Mouse (Mus musculus) 3134 (cell line): ENCODE results near the gene Pdcd5.

Experiments used
- DNase-seq: peaks from one replicate; pipeline ENCODE4 v3.0.0-alpha.2; 2011; ENCODE audit warnings: low spot score; ENCODE audit not compliant: insufficient read length; ENCODE audit errors: extremely low read depth

Gene Pdcd5

GRCm38 (mm10) chr7:35648239-35649069 is 1.1 kb upstream of the Pdcd5 start:
- DNase-seq, result no peak

DNA sequence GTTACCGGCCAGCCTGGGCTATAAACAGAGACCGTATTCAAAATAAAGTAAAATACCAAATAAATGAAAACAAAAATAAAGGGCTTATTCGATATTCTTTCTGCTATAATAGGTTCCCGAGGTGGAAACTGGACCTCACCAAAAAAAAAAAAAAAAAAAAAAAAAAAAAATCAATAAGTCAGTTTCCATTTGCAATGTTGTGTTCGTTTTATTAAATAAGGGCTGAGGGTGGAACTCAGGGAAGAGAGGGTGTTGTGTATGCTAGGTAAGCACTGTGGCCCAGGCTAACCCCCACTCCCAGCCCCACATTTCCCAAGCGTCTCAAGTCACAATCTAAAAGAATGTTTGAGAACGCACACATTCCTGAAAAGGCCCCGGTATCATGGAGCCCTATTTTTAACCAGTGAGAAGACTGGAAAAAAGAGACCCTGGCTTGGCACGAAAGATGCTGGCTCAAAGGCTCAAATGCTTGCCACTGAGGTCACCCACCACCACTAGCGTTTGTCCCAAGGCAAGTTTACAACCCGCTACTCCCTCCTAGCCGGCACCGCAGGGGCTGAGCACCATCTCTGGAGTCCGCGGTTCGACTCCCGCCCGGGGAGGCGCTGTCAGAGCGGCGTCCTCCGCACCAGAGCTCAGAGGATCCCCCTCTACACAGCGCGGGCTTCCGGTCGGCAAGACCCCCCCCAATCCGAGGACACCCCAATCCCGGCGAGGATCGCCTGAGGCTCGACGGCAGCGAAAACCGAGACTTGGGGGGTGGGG is 822 bp downstream of the Pdcd5 start:
- DNase-seq, result peak; percentile 29

DNA sequence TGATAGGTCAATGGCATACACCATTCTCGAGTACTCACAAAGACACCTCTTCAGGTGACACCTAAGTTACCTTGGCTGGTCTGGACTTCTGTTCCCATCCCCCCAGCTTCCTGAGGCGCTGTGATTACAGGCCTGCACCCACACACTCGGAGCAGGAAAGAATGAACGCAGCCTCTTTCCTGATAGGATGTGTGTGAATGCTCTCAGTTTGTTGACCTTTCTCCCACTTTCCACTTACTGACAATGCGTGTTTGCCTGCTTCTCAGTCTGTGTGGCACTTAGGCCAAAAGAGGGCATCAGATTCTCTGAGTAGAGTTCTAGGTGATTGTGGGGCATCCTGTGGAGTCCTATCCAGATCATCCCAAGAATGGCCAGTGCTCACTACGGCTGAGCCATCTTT is 7.2 kb downstream of the Pdcd5 start:
- DNase-seq, result no peak

GRCm38 (mm10) chr7:35636874-35637273 is 10.4 kb downstream of the Pdcd5 start:
- no peak for DNase-seq

- DNase-seq, result no peak
Observed at GRCm38 (mm10) chr7:35636229-35636628, 11.1 kb downstream of the Pdcd5 start.

- no peak for DNase-seq
Observed at GRCm38 (mm10) chr7:35628496-35628895, 18.8 kb downstream of the Pdcd5 start.

DNA sequence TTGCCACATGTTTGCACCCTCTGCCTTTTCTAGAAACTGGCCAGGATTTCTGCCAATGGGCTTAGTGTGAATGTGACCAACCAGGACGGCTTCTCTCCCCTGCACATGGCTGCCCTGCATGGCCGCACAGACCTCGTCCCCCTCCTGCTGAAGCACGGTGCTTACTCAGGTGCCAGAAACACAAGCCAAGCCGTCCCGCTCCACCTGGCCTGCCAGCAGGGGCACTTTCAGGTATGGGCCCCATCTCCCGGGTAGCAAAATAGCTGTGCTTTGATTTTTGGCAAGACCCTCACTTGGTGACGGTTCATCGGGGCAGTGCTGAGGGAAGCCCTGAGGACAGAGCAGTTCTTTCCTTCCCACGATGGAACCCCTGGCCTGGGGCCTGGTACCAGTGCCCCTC is 19.9 kb downstream of the Pdcd5 start:
- DNase-seq, result no peak

GRCm38 (mm10) chr7:35626038-35626437 is 21.3 kb downstream of the Pdcd5 start:
- no peak for DNase-seq

DNA sequence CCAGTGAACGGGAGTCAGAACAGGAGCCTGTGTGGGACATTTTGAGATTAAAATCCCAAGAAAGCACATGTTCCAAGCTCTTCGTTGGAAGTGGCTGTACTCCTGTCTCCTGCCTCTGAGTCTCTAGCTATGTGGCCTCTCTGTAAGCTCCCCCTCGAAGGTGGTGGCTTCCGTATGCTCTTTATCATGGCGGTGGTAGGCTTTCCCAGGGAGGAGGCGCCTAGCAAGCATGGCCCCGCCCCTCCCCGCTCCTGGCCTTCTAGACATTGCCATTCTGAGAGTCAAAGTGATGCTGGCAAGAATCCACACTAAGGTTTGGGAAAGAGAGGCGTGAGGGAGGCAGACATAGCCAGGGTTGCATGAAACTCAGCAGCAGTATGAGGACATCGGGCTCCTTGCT is 24.7 kb downstream of the Pdcd5 start:
- DNase-seq, result no peak

DNA sequence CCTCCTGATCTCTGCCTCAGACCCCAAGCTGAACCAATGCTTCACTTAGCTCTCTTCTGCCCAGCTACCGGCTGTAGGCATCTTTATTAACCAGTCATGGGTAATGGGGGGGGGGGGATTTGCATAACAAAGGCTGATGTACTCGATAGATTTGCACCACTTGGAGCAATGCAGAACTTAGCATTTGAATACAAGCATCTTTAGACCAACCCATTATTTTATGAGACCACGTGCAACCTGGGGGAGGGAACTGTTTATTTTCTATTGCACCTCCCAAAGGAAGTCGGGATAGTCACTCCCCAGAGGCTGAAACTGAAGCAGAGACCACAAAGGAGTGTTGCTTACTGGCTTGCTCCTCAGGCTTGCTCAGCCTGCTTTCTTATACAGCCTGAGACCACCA is 29.8 kb downstream of the Pdcd5 start:
- no peak for DNase-seq

DNA sequence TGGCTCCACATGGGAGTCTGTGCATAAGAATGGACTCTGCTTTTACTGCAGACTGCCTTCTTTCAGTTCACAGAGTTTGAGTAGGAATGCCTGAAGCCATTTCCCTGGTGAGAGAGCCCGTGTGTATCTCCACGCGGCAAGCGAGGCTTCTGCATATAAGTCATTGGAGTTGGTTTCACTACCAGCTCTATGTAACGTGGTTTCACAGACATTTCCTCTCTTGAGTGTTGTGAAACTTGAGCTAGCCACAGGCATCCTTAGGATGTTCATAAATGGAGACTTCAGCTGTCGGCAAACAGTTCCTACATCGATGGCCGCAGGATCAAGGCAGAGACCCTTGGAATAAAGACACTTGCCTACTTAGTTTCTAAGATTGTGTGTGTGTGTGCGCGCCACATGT is 38.1 kb downstream of the Pdcd5 start:
- no peak for DNase-seq

DNA sequence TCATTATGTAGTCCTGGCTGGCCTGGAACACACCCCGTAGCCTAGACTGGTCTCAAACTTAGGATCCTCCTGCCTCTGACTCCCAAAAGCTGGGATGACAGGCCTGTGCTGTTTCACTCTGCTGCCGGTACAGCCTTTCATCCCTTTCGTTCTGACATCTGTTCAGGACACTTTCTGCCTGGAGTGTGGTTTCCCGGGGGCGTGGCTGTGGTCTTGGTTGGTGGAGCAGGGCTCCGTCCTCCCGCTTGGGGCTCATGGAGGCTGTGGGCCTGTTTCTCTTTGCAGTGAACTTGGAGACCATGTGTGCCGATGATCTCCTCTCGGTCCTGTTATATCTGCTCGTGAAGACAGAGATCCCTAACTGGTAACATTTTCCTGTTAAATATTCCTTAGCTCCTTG is 40.5 kb downstream of the Pdcd5 start:
- no peak for DNase-seq

DNA sequence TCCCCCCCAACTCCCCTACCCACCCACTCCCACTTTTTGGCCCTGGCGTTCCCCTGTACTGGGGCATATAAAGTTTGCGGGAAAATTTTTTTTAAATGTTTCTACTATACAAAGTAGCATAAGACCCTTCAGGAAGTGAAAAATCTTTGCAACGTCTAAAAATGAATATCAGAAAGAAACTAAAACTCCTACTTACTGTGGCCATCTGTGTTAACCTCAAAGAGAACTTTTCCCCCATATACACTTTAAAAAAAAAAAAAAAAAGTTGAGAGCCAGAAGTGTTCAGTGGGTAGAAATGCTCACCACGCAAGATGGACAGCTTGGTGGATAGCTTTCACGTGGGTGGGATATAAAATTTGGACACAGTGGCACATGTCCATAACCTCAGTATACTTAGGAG is 44.6 kb downstream of the Pdcd5 start:
- DNase-seq, result no peak

DNA sequence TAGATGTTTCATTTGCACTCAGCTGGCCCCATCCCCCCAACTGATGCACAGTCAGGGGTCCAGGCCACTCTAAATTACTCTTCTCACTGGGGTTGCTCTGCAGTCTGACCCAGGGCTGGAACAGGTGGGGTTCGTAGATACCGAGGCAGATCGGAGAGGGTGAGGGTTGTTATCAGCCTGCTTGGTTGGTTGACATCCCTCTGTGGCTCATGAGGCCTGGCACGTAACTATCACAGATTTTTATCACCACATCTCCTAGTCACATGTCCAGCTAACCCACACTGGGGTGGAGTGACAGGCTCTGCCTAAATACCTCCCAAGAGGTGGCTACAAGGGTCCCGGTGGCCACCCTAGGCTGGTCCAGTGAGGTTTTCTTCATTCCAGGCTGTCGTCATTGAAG is 46.2 kb downstream of the Pdcd5 start:
- DNase-seq, result no peak

DNA sequence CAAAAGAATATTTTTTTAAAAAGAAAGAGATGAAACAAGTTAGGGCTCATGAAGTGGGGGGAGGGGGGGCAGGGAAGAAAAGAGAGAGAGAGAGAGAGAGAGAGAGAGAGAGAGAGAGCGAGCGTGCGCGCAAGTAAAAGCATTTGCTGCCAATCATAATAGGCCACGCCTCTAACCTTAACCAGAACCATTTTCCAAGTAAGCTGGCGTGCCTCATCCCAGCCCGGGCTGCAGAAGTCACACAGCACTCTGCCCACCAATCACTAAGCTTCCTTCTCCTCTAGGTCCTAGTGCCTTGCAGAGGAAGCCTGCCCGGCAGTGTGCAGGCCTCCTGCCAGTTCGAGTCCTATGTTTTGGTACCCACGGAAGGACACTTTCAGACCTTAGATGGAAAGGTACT is 47.3 kb downstream of the Pdcd5 start:
- no peak for DNase-seq

DNA sequence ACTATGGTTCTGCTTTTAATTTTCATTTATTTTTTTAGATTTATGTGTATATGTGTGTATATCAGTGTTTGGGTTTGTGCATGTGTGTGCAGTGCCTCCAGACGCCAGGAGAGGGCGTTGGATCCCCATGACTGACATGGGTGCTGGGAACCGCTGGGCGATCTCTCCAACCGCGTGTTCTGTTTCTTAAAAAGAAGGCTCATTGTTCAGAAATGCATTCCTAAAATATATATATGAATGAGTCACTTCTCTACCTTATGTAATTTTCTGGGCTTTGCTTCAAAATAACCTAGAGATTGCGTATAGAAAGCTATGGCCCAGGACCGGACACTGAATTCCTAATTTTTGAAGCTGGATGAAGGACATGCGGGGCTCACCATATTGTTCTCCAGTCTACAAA is 47.8 kb downstream of the Pdcd5 start:
- no peak for DNase-seq

- no peak for DNase-seq
Observed at GRCm38 (mm10) chr7:35594311-35594710, 53.0 kb downstream of the Pdcd5 start.
